Mouse (Mus musculus): ENCODE results near the gene Nkain4.

The Nkain4 gene

DNA sequence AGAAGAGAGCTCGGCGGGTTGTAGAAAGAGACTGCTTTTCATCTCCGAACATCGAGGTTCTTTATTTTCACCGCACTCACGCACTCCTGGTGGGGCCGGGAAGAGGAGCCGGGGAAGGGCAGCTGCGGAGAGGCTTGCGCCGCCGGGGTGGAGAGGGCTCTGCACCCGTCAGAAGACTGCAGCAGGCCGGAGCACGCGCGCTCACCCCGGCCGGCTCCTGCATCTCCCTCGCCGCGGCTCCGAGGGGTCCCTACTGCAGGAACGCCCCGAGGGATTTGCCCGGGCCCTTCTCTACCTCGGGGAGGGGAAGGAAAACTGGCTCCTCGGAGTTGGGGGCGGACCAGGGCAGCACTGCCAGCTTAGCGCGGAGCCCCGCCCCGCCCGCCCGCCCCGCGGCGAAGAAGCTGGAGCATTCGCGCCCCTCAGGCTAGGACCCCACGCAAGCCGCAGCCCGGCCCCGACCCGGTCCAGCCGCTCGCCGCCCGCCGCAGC lies 60.9 kb downstream of the Nkain4 start:
- DNase-seq, result no peak

DNA sequence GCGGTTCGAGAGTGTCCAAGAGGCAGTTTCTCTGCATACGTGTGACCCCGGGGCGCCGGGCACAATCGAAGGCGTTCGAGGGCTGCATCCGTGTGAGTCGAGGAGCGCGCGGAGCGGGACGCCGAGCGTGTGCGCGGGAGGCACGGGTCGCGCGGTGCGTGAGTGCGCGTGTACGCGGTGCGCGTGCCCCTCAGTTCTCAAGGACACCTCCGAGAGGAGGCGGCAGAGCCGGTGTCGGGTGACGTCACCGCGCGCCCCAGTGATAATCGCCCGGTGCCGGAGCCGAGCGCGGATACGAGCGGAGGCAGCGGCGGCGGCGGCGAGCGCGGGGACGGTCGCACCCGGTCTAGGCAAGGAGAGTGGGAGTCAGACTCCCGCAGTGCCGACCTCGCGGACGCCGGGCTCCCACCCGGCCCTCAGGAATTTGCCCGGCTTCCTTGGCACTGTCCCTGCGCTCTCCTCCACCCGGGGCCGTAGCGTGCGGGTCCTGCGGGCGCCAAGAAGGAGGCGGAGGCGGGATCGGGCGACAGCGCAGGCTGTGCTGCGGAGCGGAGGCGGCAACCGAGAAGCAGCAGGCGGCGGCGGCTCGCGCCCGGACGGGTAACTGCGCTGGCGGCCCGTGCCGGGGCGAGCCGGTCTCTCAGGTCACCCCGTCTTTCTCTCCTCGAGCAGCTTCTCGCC lies 61.5 kb downstream of the Nkain4 start:
- no peak for DNase-seq

DNA sequence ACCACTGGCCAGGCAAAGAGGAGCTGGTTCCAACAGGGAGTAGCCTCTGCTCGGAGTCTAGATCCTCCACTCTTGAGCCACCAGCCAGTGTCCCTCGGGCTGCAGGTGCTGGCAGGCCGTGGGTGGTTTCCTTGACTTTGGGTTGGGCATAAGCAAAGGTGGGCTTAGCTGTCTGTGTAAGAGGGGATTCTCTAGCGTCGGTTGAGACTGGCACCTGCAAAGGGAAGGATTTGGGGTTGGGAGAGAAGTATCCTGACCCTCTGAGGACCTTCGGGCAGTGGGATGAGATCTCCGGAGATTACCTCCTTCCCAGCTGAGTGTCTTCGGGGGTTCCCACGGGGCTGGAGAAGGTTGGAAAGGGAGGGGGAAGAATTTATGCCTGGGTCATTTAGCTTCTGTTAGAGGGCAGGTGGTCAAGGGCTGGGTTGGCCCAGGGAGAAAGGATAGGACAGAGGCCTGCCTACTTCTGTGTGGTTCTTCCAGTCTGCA lies 62.6 kb downstream of the Nkain4 start:
- no peak for DNase-seq

DNA sequence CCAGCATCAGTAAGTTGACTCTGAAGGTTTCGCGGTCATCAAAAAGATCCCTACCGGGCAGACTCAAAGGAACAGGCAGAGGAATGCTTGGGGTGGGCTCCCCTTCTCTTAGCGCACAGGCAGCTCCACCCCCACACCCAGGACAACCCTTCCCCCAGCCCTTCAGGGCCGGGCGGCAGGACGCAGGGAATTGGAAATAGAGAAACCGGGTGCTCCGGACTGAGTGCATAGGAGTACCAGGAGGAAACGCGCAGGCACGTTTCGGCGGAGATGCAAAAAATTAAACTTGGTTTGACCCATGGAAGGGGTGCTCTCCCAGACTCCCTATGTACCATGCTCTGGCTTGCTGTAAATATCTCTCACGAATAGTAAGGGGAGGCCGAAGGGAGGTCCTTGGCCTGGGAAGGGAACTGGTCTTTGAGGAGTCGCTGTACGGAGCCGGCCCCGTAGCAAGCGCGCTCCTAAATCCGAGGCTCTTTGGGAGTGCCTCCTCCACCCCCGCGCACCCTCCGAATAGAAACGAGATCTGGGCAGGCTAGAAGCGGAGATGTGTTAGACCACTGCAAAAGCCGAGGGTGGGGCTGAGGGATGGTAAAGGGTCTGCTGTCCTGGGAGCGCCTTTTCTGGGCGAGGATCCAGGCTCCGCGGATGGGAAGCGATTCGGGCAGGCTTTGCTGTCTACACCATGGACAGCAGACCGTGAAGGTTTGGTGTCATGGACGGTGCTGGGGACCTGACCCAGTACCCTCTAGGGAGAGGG lies 63.2 kb downstream of the Nkain4 start:
- no peak for DNase-seq

DNA sequence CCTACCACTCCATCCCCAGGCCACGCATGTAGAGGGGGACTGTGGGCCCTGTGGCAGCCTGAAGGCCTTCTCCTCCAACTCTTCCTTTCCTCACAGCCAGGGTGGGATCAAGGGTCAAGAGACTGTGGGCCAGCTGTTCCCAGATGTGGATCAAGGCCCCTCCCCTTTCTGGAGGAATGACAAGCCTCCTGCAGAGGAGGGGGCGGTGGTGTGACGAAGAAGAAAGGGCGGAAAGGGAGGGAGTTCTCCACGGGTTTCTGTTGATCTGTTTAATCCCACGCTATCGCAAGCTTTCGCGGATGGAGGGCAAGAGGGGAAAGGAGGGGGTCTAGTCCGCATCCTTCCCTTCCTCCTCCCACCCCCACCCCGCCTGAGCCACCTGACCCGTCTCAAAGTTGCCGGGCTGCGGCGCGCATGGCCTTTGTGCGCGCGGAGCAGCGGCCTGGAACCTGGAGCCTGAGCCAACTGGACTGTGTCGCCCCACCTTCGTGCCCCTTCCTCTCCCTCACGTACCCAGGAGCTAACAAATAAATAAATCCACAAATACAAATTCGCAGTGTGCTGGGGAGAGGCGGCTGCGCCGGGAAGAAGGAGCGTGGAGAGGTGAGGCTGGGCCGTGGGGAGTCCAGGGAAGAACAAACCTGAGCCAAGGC lies 64.0 kb downstream of the Nkain4 start:
- no peak for DNase-seq

DNA sequence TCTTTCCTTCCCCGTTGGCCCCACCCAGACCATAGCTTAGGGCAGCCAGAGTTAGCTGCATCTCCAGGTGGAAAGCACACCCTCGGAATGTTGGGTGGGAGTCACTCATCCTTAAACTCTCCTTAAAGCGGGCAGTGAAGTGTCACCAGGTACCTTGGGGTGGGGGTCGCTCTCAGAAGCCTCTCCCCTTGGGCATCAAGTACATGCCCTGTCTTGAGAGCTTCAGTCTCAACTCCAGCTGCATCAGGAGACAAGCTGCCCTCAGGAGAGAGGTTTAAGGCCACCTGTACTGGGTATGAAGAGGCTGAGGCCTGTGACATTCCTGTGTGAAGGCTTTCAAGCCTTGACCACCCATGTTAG lies 64.6 kb downstream of the Nkain4 start:
- DNase-seq, result no peak

DNA sequence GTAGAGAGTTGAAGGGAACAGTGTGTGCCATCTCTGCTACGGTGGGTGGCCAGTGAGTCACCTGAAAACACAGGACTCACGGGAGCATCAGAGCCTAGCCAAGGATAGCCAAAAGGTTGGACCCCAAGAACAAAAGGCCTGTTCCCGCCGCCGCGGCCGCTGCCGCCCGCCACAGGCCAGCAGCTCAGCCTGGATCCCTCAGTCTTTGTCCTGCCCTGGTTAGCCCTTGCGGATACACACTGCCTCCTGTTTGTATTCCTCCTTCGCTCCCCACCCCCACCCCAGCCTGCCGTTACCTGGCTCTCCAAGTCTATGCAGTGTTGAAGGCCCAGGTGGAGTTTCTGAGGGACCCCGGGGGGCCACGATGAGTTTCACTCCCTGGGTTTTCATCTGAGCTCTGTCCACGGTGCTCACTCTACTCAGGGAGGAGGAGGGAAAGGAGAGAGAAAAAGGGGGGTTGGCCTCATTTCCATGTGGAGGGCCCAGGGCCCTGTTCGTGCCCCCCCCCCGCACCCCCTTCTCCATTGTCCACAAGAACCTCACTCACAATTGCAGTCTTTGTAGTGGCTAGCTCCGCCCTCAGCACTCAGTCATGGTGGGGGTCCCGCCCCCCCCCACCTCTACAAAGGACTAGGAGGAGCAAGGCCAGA lies 65.1 kb downstream of the Nkain4 start:
- no peak for DNase-seq

DNA sequence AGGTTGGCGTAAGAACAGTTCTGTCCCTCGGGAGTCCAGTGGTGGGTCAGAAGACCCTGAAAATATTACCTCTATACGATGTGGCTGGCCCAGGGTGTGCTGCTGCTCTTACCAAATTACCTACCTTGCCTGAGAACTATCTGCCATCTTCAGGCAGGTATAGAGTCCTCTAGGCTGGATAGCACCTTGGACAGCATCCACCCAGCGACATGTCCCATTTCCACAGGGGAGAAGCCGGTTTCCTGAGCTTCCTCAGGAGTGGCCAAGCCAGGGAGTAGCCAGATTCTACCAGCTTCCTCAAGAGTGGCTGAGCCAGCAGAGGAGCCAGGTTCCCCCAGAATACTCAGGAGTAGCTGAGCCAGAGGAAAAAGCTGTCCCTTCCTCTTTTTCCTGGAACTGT lies 69.2 kb downstream of the Nkain4 start:
- no peak for DNase-seq
